Mouse (Mus musculus): ENCODE measurements around the gene Lpcat1. TPM values are rescaled to one million over a fixed set of nuclear protein-coding genes. Genes with fewer than 3 reads are reported as not detected.

Gene Lpcat1
- polyA plus RNA-seq, 1 experiment from 2014 or later, result 77.9 TPM

DNA sequence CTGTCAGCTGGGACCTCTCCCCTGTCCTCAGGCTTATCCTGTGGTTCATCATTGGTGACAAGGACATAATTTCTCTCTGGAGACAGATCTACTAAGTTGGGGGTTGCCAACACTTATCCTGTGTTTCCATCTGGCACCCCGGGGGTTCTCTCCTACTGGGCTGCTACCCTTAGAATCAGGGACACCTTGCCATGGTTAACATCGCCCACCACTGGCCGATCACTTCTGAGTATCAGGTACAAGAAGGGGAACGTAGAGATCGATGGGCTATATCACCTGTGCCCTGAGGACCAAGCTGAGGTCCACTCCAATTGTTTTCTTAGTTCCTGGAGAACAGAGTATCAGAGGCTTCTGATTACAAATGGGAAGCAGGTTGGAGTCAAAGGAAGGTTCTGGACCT is 97.2 kb downstream of the Lpcat1 start:
- Histone ChIP-seq H3K4me1 (replicated peaks) (no peaks in the 10 kb centered on the region), H3K27ac (no peak overlapping the region), H3K9me3 (replicated peaks) (no peaks in the 10 kb centered on the region), H3K27me3 (no peaks in the 10 kb centered on the region), H3K4me3 (replicated peaks) (no peak overlapping the region), H3K9ac (no peak overlapping the region), H3K4me2 (no peak overlapping the region), H3K36me3 (no peaks in the 10 kb centered on the region)
- 68% methylated on average over 5 of the region's 5 CpGs for WGBS (ENCODE audit: insufficient replicate concordance)
- DNase-seq, result no peak
- ATAC-seq (ENCODE audit: low read depth), result no peak

Other genes starting within 250 kb of the Lpcat1 start
- 0.07 and 0.12 TPM in 2 replicates for gene Irx4, start 206.7 kb upstream of the Lpcat1 start, polyA plus RNA-seq (2015; fragmentation: Nextera tagmentation; extraction: Ambion mirVana)
- 124 and 132 TPM in 2 replicates for gene Mrpl36, start 138.7 kb upstream of the Lpcat1 start, polyA plus RNA-seq (2015; fragmentation: Nextera tagmentation; extraction: Ambion mirVana)
- 271 and 302 TPM in 2 replicates for gene Ndufs6, start 138.7 kb upstream of the Lpcat1 start, polyA plus RNA-seq (2015; fragmentation: Nextera tagmentation; extraction: Ambion mirVana)
- 0.70 and 1.0 TPM in 2 replicates for gene Slc6a3, start 69.5 kb downstream of the Lpcat1 start, polyA plus RNA-seq (2015; fragmentation: Nextera tagmentation; extraction: Ambion mirVana)
- gene Clptm1l, start 136.8 kb downstream of the Lpcat1 start, polyA plus RNA-seq (2015; fragmentation: Nextera tagmentation; extraction: Ambion mirVana), result 90.3 and 90.6 TPM in 2 replicates
- 0.96 and 1.1 TPM in 2 replicates for gene Tert, start 159.7 kb downstream of the Lpcat1 start, polyA plus RNA-seq (2015; fragmentation: Nextera tagmentation; extraction: Ambion mirVana)
- not detected in 2 replicates for gene Slc6a18, start 210.8 kb downstream of the Lpcat1 start, polyA plus RNA-seq (2015; fragmentation: Nextera tagmentation; extraction: Ambion mirVana)
- gene Slc6a19, start 237.7 kb downstream of the Lpcat1 start, polyA plus RNA-seq (2015; fragmentation: Nextera tagmentation; extraction: Ambion mirVana), result 0.44 and 0.87 TPM in 2 replicates

All from liver, embryonic 13.5 days (tissue).